Mouse (Mus musculus): ENCODE results near the gene Sebox.

- TF ChIP-seq POLR2A (IDR thresholded peaks at IDR 0.05; ENCODE audit: insufficient read depth, low read length) (no peak), CTCF (IDR thresholded peaks at IDR 0.05; ENCODE audit: low read depth, low read length) (no peak), EP300 (IDR thresholded peaks at IDR 0.05; ENCODE audit: insufficient read depth, low read depth, low read length) (no peak)
Measured at GRCm38 (mm10) chr11:78544449-78545111, 41.3 kb downstream of the Sebox start.
